Mouse (Mus musculus) CH12.LX (cell line): ENCODE measurements around the gene Smg6. TPM values are rescaled to one million over a fixed set of nuclear protein-coding genes. Genes with fewer than 3 reads are reported as not detected.

ENCODE experiments used
- DNase-seq: peaks from one replicate; pipeline ENCODE4 v3.0.0-alpha.2; 2013; ENCODE audit errors: extremely low read depth
- H3K27ac ChIP-seq: 2 replicates; pipeline ENCODE4 v1.5.1; 2012; ENCODE audit warnings: low read depth, mild to moderate bottlenecking, control low read depth, moderate library complexity; ENCODE audit not compliant: insufficient read depth
- H3K27me3 ChIP-seq: replicated peaks from 2 replicates; pipeline ENCODE3; 2012; ENCODE audit warnings: inconsistent platforms
- H3K36me3 ChIP-seq, 2 experiments: replicated peaks in 1 of 2; 2 replicates each; pipeline versions ENCODE3 to v1.6.1; 2012; ENCODE audit warnings: inconsistent platforms in 1 of 2, low read length in 1 of 2, mild to moderate bottlenecking in 1 of 2, mixed read lengths in 1 of 2, moderate library complexity in 1 of 2; ENCODE audit not compliant: control insufficient read depth in 1 of 2, insufficient read depth in 1 of 2
- H3K4me1 ChIP-seq, 2 experiments: 2 replicates each; pipeline ENCODE4 v1.6.1; 2012; ENCODE audit warnings: inconsistent platforms in 1 of 2, moderate library complexity in 1 of 2; ENCODE audit not compliant: insufficient read depth in 2 of 2, control insufficient read depth in 1 of 2
- H3K4me2 ChIP-seq: 2 replicates; pipeline ENCODE4 v1.6.1; 2012; ENCODE audit warnings: low read depth, mild to moderate bottlenecking, control low read depth; ENCODE audit not compliant: poor library complexity, insufficient read depth, severe bottlenecking
- H3K4me3 ChIP-seq, 3 experiments: fragments of 150-350 bp in 1 of 3; sonication (generic) in 1 of 3; replicated peaks in 1 of 3; 2 replicates each; pipeline versions ENCODE3 to v1.5.1; 2011 to 2012; ENCODE audit warnings: low read depth in 2 of 3, low read length in 2 of 3, mild to moderate bottlenecking in 2 of 3, moderate library complexity in 2 of 3, control low read depth in 1 of 3, improper control_type of control experiment in 1 of 3, inconsistent platforms in 1 of 3, mixed read lengths in 1 of 3; ENCODE audit not compliant: poor library complexity in 1 of 3
- H3K79me2 ChIP-seq: replicated peaks from 2 replicates; pipeline ENCODE4 v1.6.1; 2012; ENCODE audit warnings: mild to moderate bottlenecking, moderate library complexity; ENCODE audit not compliant: control insufficient read depth, poor library complexity, insufficient read depth, severe bottlenecking; ENCODE audit errors: extremely low read depth
- H3K9ac ChIP-seq: 2 replicates; pipeline ENCODE4 v1.6.1; 2012; ENCODE audit warnings: low read depth, mild to moderate bottlenecking, control low read depth, moderate library complexity; ENCODE audit not compliant: insufficient read depth
- H3K9me3 ChIP-seq: replicated peaks from 2 replicates; pipeline ENCODE3; 2012; ENCODE audit warnings: low read length, inconsistent platforms, mixed read lengths
- CHD1 ChIP-seq: IDR thresholded peaks from 2 replicates; pipeline ENCODE4 v1.6.1; 2012; ENCODE audit warnings: low read depth, low read length, improper control_type of control experiment, inconsistent platforms
- CHD2 ChIP-seq: IDR thresholded peaks from 2 replicates; pipeline ENCODE4 v1.6.1; 2011; ENCODE audit warnings: low read length, improper control_type of control experiment
- ELF1 ChIP-seq: IDR thresholded peaks from 2 replicates; pipeline ENCODE4 v1.6.1; 2014; ENCODE audit warnings: low read depth, mild to moderate bottlenecking, inconsistent platforms, low read length, improper control_type of control experiment
- HCFC1 ChIP-seq: IDR thresholded peaks from 2 replicates; pipeline ENCODE4 v1.6.1; 2012; ENCODE audit warnings: low read depth, mild to moderate bottlenecking, inconsistent platforms, low read length, improper control_type of control experiment
- JUND ChIP-seq: conservative IDR thresholded peaks from 2 replicates; pipeline ENCODE4 v1.6.1; 2011; ENCODE audit warnings: low read depth, low read length, improper control_type of control experiment
- KAT2A ChIP-seq: IDR thresholded peaks from 2 replicates; pipeline ENCODE4 v1.6.1; 2012; ENCODE audit warnings: low read length, improper control_type of control experiment, inconsistent platforms; ENCODE audit not compliant: insufficient replicate concordance
- MAX ChIP-seq: IDR thresholded peaks from 2 replicates; pipeline ENCODE4 v1.6.1; 2011; ENCODE audit warnings: low read length, improper control_type of control experiment
- NELFE ChIP-seq: IDR thresholded peaks from 2 replicates; pipeline ENCODE4 v1.6.1; 2011; ENCODE audit warnings: low read depth, low read length, improper control_type of control experiment
- PAX5 ChIP-seq: IDR thresholded peaks from 2 replicates; pipeline ENCODE4 v1.6.1; 2012; ENCODE audit warnings: low read length, inconsistent platforms, mixed read lengths
- POLR2AphosphoS2 ChIP-seq: IDR thresholded peaks from 2 replicates; pipeline ENCODE4 v1.6.1; 2011; ENCODE audit warnings: low read depth, low read length, improper control_type of control experiment
- SMC3 ChIP-seq: IDR thresholded peaks from 2 replicates; pipeline ENCODE4 v1.6.1; 2011; ENCODE audit warnings: low read depth, low read length, improper control_type of control experiment
- TCF12 ChIP-seq: IDR thresholded peaks from 2 replicates; pipeline ENCODE4 v1.6.1; 2014; ENCODE audit warnings: low read depth, mild to moderate bottlenecking, inconsistent platforms, low read length, improper control_type of control experiment
- ZC3H11A ChIP-seq: IDR thresholded peaks from 2 replicates; pipeline ENCODE4 v1.6.1; 2012; ENCODE audit warnings: low read depth, mild to moderate bottlenecking, inconsistent platforms, low read length, improper control_type of control experiment
- ZMIZ1 ChIP-seq: IDR thresholded peaks from 2 replicates; pipeline ENCODE4 v1.6.1; 2012; ENCODE audit warnings: low read depth, mild to moderate bottlenecking, inconsistent platforms, low read length, improper control_type of control experiment
- dilution Hi-C: fragments of 300-500 bp; cut with MboI; formaldehyde crosslinking; loops from 2 replicates; pipeline ENCODE4 v1.14.3; 2020; ENCODE audit warnings: low sequenced_read_pairs; ENCODE audit not compliant: extremely low pct_unique_long_range_greater_than_20kb, extremely low pct_ligation_motif_present
- in situ Hi-C: fragments of 300-500 bp; cut with MboI; formaldehyde crosslinking; loops from 3 replicates; pipeline ENCODE4 v1.14.3; 2019; ENCODE audit warnings: low sequenced_read_pairs, low pct_ligation_motif_present, low pct_unique_long_range_greater_than_20kb, mixed read lengths
- polyA plus RNA-seq: library from polyadenylated mRNA; unstranded; fragments of >175 nt; gene quantifications from 2 replicates; pipeline ENCODE4 v1.2.1, GENCODE M21; 2012; ENCODE audit warnings: low read depth; ENCODE audit not compliant: insufficient read length
- total RNA-seq, 2 experiments: library from RNA; depleted of rRNA; stranded (reverse); fragments of 300-350 nt in 1 of 2; fragments of >200 nt in 1 of 2; gene quantifications; 2 replicates each; pipeline ENCODE4 v1.2.3; 2012 to 2014

The Smg6 gene
- total and polyA plus RNA-seq, 3 experiments = 9.0 to 18.5 (median 12.1) TPM

- peaks cover 0 to 23% of the 10 kb centered on the region in 2 experiments; a peak in 2 of 4 replicates for H3K4me1 ChIP-seq
- H3K27me3 ChIP-seq = no peaks in the 10 kb centered on the region
- no peak for DNase-seq
- H3K9me3 ChIP-seq = no peaks in the 10 kb centered on the region
- H3K4me3 ChIP-seq = no peak overlapping the region
- H3K4me2 ChIP-seq = no peak overlapping the region
- H3K36me3 ChIP-seq = peaks cover 0 to 19% of the 10 kb centered on the region in 2 experiments
- TF ChIP-seq CHD2 (no peak), ZMIZ1 (no peak), KAT2A (no peak), ELF1 (no peak), SMC3 (no peak), POLR2AphosphoS2 (no peak)
- TF ChIP-seq, all 38 proteins: peak for 0
- Histone ChIP-seq H3K9ac (no peak overlapping the region), H3K27ac (no peak overlapping the region), H3K79me2 (no peaks in the 10 kb centered on the region)
- in situ Hi-C loops (no loop called here), dilution Hi-C loops (no loop called here)
Measured at GRCm38 (mm10) chr11:75072932-75073625, 147.5 kb downstream of the Smg6 start.

- Histone ChIP-seq H3K36me3 (peaks cover 0 to 24% of the 10 kb centered on the region in 2 experiments), H3K27ac (no peak overlapping the region), H3K27me3 (no peaks in the 10 kb centered on the region), H3K4me2 (no peak overlapping the region), H3K79me2 (no peaks in the 10 kb centered on the region), H3K9ac (no peak overlapping the region), H3K4me3 (no peak overlapping the region), H3K4me1 (peaks cover 0 to 23% of the 10 kb centered on the region in 2 experiments; a peak in 2 of 4 replicates), H3K9me3 (no peaks in the 10 kb centered on the region)
- no peak for DNase-seq
- TF ChIP-seq NELFE = no peak
- no peak for TF ChIP-seq HCFC1
- no peak for TF ChIP-seq TCF12
- no peak for TF ChIP-seq ELF1
- TF ChIP-seq CHD2 = no peak
- no peak for TF ChIP-seq PAX5
- TF ChIP-seq CHD1 = no peak
- TF ChIP-seq SMC3 = no peak
- no peak for TF ChIP-seq MAX
- TF ChIP-seq ZC3H11A = no peak
- TF ChIP-seq JUND = no peak
- in situ Hi-C loops (no loop called here), dilution Hi-C loops (no loop called here)
Measured at GRCm38 (mm10) chr11:75073696-75074095, 148.1 kb downstream of the Smg6 start.
